Mouse (Mus musculus) CH12.LX (cell line): Measurements from ENCODE around the gene Hist1h2an.
"Not testable (repeated sequence)": the region's sequence is repeated elsewhere in the genome, so short reads cannot be mapped to it uniquely, and the experiment has no call there.

Experiments used
- CTCF ChIP-seq, 2 experiments: IDR thresholded peaks in 1 of 2; conservative IDR thresholded peaks in 1 of 2; 2 replicates each; pipeline ENCODE4 v1.5.1; 2011 to 2012; ENCODE audit warnings: low read depth in 2 of 2, low read length in 2 of 2, improper control_type of control experiment in 1 of 2, inconsistent platforms in 1 of 2, mild to moderate bottlenecking in 1 of 2, moderate library complexity in 1 of 2
- ZC3H11A ChIP-seq: IDR thresholded peaks from 2 replicates; pipeline ENCODE4 v1.6.1; 2012; ENCODE audit warnings: low read depth, mild to moderate bottlenecking, inconsistent platforms, low read length, improper control_type of control experiment
- ZKSCAN1 ChIP-seq: IDR thresholded peaks from 2 replicates; pipeline ENCODE4 v1.6.1; 2012; ENCODE audit warnings: low read depth, inconsistent platforms, low read length, improper control_type of control experiment, borderline replicate concordance

- not testable (repeated sequence) for TF ChIP-seq ZKSCAN1; CTCF (conservative IDR thresholded peaks at IDR 0.05 in 1 of 2, IDR thresholded peaks at IDR 0.05 in 1 of 2; ENCODE audit: low read depth in 2 of 2, low read length in 2 of 2); ZC3H11A
Measured at GRCm38 (mm10) chr13:21812092-21812491, 25.1 kb upstream of the Hist1h2an start.
